Comparison of ENCODE assay signal across 18 mouse cellular contexts in genomic region chr14:37164392-37165032, GRCm38 (mm10). TPM values are rescaled to one million over a fixed set of nuclear protein-coding genes. Genes with fewer than 3 reads are reported as not detected.
DNase-seq lines count a peak whose midpoint lies in the region; ATAC-seq and TF ChIP-seq lines count a peak whose summit lies in the region.
"Had no signal": no experiment of that assay in that cellular context is flagged by ENCODE, and none has a peak within 500 bp of the region (broad histone marks: within the 10 kb centered on the region; RNA-seq: fewer than 3 reads in every experiment).

No protein-coding gene starts in this region.

- H3K4me3 ChIP-seq in layer of hippocampus, adult 2 months = no peak overlapping the region
- H3K4me3 ChIP-seq in liver, postnatal 0 days (ENCODE audit: low read depth, low read length) = no peak overlapping the region
- H3K4me3 ChIP-seq: embryonic facial prominence, embryonic 15.5 days; left cerebral cortex, adult 2 months; myocyte; neural tube, embryonic 15.5 days had no signal

- peaks cover 5% of the 10 kb centered on the region; the same call in 1 of the 2 replicates for H3K4me1 ChIP-seq in liver, postnatal 0 days (ENCODE audit: insufficient read depth)
- H3K4me1 ChIP-seq: embryonic facial prominence, embryonic 15.5 days; neural tube, embryonic 15.5 days had no signal

- DNase-seq in layer of hippocampus, adult 2 months (ENCODE audit: low spot score in 2 of 2) = no peak
- DNase-seq in layer of hippocampus, postnatal 14 days (ENCODE audit: low spot score in 2 of 2) = no peak
- DNase-seq in Muller cell, postnatal 12 days (ENCODE audit: inconsistent ontology term) = peak; percentile 42
- DNase-seq in liver = peak; percentile 18
- no peak for DNase-seq in liver, postnatal 0 days
- DNase-seq in urinary bladder, postnatal 36 days (ENCODE audit: low spot score in 2 of 2) = no peak
- no peak for DNase-seq in heart, postnatal 25 days (ENCODE audit: low spot score)
- DNase-seq in spleen, adult 18-20 months = no peak
- DNase-seq: gastrocnemius, postnatal 10 days; kidney, postnatal 25 days; right cerebral cortex, postnatal 4 days had no signal

- H3K27ac ChIP-seq in layer of hippocampus, adult 2 months = peak overlapping the region; percentile 43
- H3K27ac ChIP-seq in liver, postnatal 0 days (ENCODE audit: low read depth) = peak overlapping the region; percentile 82; the same call in 1 of the 2 replicates
- H3K27ac ChIP-seq: embryonic facial prominence, embryonic 15.5 days; left cerebral cortex, adult 2 months; neural tube, embryonic 15.5 days; stomach, postnatal 0 days had no signal

- ATAC-seq in liver, postnatal 0 days = peak; percentile 31; the same call in 1 of the 2 replicates

- H3K4me2 ChIP-seq in liver, postnatal 0 days (ENCODE audit: low read depth, low read length) = no peak overlapping the region
- H3K4me2 ChIP-seq: embryonic facial prominence, embryonic 15.5 days; neural tube, embryonic 15.5 days had no signal

- no peaks in the 10 kb centered on the region for H3K27me3 ChIP-seq in liver, postnatal 0 days (ENCODE audit: insufficient read depth, low read length)
- H3K27me3 ChIP-seq: CH12.LX; embryonic facial prominence, embryonic 15.5 days; neural tube, embryonic 15.5 days had no signal

- H3K36me3 ChIP-seq in liver, postnatal 0 days (replicated peaks; ENCODE audit: insufficient read depth, low read length) = no peaks in the 10 kb centered on the region
- H3K36me3 ChIP-seq: embryonic facial prominence, embryonic 15.5 days; neural tube, embryonic 15.5 days had no signal

- no peak overlapping the region for H3K9ac ChIP-seq in liver, postnatal 0 days (replicated peaks)
- H3K9ac ChIP-seq: embryonic facial prominence, embryonic 15.5 days; neural tube, embryonic 15.5 days had no signal

- 62% methylated on average over 4 of the region's 4 CpGs for WGBS in liver, postnatal 0 days (ENCODE audit: insufficient replicate concordance)

- 0 out of 2 replicates have a peak, but pooled peaks cover 1% of the 10 kb centered on the region for H3K9me3 ChIP-seq in liver, postnatal 0 days (ENCODE audit: low read length)
- H3K9me3 ChIP-seq: embryonic facial prominence, embryonic 15.5 days; neural tube, embryonic 15.5 days had no signal

- intact Hi-C loops in heart, postnatal 25 days (cut with DNase I) = no loop called here

- no peak for TF ChIP-seq CTCF in layer of hippocampus, adult 2 months (conservative IDR thresholded peaks at IDR 0.05)
- TF ChIP-seq CTCF in liver, postnatal 0 days (IDR thresholded peaks at IDR 0.05; ENCODE audit: low read depth) = no peak

- peak; percentile 38; the same call in 1 of the 2 replicates for TF ChIP-seq EP300 in liver, postnatal 0 days (IDR thresholded peaks at IDR 0.05; ENCODE audit: low read depth)

RNA-seq across cellular contexts. Expression of gene Ghitm, which starts 29.4 kb away (rescaled TPM):
- total RNA-seq in layer of hippocampus, adult 2 months (2021) = 100 to 1,000 TPM; 412 to 415 TPM
- 100 to 1,000 TPM; 315 to 326 TPM for total RNA-seq in layer of hippocampus, postnatal 14 days (2021)
- 185 and 210 TPM in 2 replicates for polyA plus RNA-seq in liver, postnatal 0 days (2015; fragmentation: Nextera tagmentation; extraction: Ambion mirVana)
- 100 to 1,000 TPM; 636 to 638 TPM for total RNA-seq in heart, postnatal 25 days (2021)

RNA-seq across cellular contexts. Expression of gene 2610528A11Rik, which starts 50.7 kb away (rescaled TPM):
- 1 to 10 TPM in 1 of 2 experiments, under 1 TPM in 1; 0.71 to 1.2 TPM for total RNA-seq in layer of hippocampus, adult 2 months (2021)
- under 1 TPM in 1 of 2 experiments, not detected in 1; 0.60 TPM for total RNA-seq in layer of hippocampus, postnatal 14 days (2021)
- 0.25 and 0.43 TPM in 2 replicates for polyA plus RNA-seq in liver, postnatal 0 days (2015; fragmentation: Nextera tagmentation; extraction: Ambion mirVana)
- total RNA-seq in heart, postnatal 25 days (2021) = under 1 TPM in 1 of 2 experiments, not detected in 1; 0.60 TPM
- total RNA-seq: CH12.LX; liver, adult 2 months had no signal

Comparison
In these comparisons a context has a peak if more than half of its experiments do, and no peak if none do; other contexts are left out.
1. DNase-seq: peak in Muller cell, postnatal 12 days (single experiment) and liver (single experiment); none in layer of hippocampus, adult 2 months (0 of 2), layer of hippocampus, postnatal 14 days (0 of 2), liver, postnatal 0 days (single experiment), urinary bladder, postnatal 36 days (0 of 2), heart, postnatal 25 days (single experiment) and spleen, adult 18-20 months (0 of 2).